ENCODE assay signal across 13 mouse cellular contexts in genomic region chr16:55616408-55617120, GRCm38 (mm10).
"Had no signal": no experiment of that assay in that cellular context is flagged by ENCODE, and none has a peak within 500 bp of the region (broad histone marks: within the 10 kb centered on the region; RNA-seq: fewer than 3 reads in every experiment).

No protein-coding gene starts in this region.

- DNase-seq: lung, adult 18-20 months; lung, embryonic 14.5 days; lung, postnatal 14 days; lung, postnatal 36 days; midbrain, embryonic 14.5 days; right cerebral cortex, adult 18-20 months; right cerebral cortex, postnatal 25 days; right cerebral cortex, postnatal 4 days; spleen, adult 18-20 months; thymus, adult 18-20 months; thymus, postnatal 14 days; thymus, postnatal 36 days had no signal

- ATAC-seq: midbrain, embryonic 16.5 days had no signal
